Mouse (Mus musculus): ENCODE measurements around the gene Lrmp.
"Not testable (repeated sequence)": the region's sequence is repeated elsewhere in the genome, so short reads cannot be mapped to it uniquely, and the experiment has no call there.

Lrmp gene

DNA sequence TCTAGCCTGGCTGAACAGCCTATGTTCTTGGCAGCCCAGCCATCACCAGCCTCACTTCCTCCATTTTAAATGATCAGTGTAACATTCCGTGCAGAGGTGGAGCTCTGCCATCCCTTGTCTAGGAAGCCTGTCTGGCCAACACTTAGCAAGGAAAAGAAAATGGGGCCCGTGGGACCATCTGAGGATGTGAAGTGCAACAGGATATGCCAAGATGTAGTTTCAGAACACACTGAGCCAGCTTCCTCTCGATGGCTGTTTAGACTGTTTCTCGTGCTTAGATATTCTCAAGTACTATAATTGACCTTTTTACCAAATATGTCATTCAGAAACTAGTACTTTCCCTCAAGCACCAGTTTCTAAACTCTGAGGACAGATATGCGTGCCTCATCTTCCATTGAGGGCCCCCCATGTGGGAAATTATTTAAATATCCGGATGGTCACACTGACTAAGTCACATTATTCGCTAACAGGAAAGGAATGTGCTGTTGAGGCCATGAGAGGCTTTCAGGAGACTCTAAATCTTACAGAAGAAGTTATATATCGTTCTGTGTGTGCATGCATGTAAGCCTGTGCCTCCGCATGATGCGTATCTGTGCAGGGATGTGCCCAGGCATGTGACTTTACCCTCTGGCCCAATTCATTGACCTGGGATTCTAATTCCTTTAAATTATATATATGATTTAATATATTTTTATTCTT, 11.1 kb upstream of the Lrmp start:
- DNase-seq (ENCODE audit: low read depth, low spot score): peak; percentile 48

DNA sequence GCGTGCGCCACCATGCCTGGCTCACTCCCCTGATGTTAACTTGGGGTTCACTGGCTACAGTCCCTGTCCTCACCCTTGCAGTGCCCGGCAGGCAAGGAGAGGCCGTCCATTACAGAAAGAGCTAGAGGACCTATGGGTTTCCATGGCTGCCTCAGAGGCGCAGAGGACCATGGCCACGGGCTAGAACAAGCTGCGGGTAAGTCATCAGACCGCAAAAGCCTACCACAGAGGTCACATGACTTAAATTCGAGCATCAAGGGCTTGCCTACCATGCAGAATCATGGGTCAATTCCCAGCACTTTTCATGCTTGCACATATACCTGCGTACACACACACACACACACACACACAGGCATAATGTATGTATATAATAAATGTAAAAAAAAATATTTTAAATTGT, 10.0 kb upstream of the Lrmp start:
- peak; percentile 44 for DNase-seq (ENCODE audit: low read depth, low spot score)

DNA sequence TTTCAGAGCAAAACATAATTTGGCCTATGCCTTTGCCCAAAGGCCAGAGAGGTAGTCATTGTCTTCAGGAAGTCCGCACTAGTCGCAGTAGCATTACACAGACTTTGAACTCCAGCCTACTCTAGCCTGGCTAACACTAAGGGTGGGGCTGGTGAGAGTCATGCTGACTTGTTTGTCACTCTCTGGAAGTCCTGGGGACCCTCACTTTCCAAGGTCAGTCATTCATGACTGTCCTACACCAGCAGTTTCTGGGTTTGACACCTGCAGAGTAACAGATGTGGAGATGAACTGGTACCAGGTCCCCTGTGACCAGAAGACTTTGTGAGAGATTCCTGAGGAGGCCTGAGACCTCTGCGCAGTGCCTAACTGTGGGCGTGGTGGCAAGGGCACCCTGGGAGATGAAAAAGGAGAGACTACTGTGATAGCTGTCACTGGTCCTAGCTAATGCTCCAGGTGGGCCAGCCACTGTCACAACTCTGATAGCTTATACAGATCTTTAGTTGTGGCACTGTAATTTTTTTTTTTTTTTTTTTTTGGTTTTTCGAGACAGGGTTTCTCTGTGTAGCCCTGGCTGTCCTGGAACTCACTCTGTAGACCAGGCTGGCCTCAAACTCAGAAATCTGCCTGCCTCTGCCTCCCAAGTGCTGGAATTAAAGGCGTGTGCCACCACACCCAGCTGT, 9.2 kb upstream of the Lrmp start:
- no peak for DNase-seq (ENCODE audit: low read depth, low spot score)

DNA sequence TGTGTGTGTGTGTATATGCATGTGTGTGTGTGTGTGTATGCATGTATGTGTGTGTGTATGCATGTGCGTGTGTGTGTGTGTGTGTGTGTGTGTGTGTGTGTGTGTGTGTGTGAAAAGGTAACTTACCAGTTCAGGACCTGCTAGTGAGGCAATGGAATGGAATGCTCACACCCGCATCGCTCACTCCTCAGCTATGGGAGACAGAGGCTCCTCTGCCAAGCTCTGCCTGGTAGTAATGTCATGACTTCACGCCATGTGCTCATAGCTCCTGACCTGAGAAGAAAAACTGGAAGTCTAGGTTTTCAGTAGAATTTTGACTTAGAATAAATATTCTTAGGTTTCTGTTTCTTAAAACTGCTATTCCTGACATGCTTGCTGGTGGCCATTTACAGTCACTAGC, 4.7 kb upstream of the Lrmp start:
- DNase-seq (ENCODE audit: low read depth, low spot score): no peak

DNA sequence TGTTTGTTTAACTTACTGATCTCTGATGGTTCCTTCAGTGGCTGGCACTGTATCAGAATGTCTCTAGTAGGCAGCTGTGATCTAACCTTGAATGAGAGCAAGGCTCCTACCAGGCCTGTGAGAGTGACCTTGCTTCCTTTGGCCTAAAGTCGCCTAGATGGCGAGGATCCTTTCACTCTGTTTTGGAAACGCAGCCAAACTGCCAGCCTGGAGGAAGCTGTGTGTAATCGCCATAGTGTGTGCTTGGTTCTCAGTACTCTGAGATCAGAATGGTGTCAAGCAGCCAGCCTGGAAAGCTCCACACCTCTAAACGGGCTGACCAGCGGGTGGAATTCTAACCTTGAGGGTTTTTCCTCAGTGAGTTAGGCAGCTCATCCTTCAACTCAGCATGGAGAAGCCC, 2.6 kb upstream of the Lrmp start:
- no peak for DNase-seq (ENCODE audit: low read depth, low spot score)

DNA sequence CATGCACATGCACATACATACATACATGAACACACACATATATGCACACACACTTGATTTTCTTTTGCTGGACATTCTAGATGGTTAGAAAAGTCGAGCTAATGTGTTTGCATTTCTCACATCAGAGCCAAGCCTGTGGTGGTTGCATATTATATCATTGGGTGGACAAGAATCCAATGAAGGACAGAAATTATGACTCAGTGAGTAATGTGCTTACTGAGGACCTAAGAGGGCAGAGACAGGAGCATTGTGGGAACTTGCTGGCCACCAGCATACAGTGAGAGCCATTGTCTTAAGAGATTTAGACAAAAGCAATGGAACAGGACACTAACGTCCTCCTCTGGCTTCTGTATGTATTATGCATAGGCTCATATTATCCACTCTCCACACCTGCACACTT, 892 bp upstream of the Lrmp start:
- DNase-seq (ENCODE audit: low read depth, low spot score): no peak

DNA sequence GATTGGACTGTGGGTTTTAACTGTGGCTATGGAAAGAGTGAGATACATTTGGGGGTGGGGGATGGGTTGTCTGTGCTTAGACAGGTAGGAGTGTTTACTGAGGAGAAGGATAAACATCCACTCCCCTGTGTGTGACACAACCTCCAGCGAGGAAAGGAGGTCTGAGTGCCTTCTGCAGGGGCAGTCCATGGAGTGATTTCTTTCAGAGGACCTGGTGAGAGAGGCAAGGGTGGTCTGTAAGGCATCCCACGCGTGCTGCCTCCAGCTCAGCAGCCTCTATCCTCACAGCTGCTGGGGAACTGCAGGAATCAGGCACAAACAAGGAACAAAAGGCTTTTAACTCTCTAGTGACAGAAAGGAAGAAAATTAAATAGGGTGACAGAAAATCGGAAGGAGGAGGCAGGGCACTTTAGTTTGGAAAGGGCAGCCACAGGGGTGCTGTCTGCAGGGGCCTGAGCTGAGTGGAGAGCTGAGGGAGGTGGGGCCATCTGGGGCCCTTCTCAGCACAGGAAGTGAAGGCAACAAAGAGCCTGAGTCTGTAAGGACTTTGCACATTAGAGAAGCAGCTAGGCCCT, 732 bp downstream of the Lrmp start:
- DNase-seq (ENCODE audit: low read depth, low spot score): peak; percentile 50

DNA sequence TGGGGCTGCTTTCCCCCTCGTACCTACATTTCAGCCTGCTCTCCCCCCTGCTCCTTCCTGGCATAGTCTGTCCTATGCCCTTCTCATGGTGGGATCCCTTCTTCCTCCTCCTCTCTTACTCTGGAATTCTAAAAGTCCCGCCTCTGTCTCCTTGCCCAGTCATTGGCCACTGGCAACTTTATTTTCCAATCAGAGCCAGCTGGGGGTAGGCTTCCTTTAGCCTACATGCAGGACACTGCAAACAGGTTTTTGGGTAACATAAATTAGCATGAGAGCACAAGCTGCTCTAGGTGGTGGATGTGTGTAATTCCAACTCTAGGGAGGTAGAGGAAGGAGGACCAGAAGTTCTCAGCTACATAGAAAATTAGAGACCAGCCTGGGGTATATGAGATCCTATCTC, 4.6 kb downstream of the Lrmp start:
- DNase-seq (ENCODE audit: low read depth, low spot score): no peak

DNA sequence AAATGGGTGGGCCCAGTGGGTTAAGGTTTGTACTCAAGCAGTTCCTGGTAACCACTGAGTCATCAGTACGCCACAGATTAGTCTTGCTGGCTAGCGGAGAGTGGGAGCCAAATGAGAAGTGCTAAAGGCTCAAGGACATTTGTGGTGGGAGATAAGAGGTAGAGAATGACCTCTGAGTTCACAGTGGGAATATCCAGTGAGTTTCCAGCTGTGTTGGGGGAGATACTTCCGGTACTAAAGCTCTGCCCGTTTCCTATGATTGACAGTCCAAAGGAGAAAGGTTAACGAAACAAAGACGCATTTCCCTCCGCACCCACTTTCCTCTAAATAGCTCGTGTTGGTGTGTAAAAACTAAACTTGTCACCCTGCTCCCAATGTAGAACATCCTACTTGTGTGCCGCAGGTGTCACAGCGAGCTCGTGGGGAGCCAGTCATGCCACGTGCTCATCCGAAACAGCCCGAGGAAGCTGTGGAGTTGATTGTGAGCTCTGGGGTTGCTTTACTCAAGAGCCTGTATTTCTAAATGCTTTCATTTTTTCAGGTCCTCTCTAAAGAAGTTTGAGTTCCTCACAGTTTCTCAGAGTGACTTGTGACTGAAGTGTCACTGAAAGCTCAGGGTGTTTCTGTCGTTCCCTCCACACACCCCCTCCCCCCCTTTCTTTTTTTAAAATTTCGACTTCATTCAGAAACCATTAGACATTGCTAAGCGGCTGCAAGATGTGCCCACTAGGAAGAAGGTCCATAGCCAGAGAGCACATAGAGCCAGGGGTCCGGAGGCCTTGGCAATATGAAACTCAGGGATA, 5.5 kb downstream of the Lrmp start:
- peak; percentile 79 for DNase-seq (ENCODE audit: low read depth, low spot score)

DNA sequence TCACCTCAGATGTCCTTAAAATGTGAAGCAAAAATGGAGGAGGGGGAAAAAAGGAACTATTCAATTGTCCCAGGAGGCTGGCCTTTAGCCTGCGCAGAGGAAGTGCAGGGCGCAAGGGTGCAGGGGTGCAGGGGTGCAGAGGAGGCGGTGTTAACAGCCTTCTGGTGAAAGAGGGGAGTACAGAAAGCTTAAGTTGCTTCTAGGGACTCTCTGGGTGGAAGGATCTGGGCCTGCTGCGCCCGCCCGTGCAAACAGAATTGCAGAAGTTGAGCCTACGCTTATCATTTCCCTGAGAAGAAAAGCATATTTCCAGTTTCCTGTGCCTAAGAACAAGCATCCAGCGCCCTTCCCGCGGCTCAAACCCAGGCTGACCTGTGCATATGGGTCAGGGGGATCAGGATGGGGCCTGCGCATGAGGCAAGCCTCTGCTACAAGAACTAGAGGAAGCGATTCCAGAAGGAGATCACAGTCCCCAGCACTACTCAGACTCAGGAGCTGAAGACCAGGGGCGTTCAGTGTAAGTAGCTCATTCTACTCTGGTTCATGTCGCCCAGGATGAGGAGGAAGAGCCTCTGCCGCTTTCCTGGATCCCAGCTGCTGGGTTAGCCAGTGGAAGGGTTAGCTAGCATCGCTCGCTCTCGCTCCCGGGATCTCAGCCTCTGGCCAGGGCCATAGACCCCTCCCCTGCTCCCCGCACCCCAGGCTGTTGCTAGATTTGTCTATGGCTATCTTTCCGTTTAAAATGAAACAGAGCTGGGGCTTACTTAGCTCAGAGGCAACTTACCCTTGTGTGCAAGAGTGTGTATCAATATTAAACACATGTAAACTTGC, 6.4 kb downstream of the Lrmp start:
- DNase-seq (ENCODE audit: low read depth, low spot score): peak; percentile 74

DNA sequence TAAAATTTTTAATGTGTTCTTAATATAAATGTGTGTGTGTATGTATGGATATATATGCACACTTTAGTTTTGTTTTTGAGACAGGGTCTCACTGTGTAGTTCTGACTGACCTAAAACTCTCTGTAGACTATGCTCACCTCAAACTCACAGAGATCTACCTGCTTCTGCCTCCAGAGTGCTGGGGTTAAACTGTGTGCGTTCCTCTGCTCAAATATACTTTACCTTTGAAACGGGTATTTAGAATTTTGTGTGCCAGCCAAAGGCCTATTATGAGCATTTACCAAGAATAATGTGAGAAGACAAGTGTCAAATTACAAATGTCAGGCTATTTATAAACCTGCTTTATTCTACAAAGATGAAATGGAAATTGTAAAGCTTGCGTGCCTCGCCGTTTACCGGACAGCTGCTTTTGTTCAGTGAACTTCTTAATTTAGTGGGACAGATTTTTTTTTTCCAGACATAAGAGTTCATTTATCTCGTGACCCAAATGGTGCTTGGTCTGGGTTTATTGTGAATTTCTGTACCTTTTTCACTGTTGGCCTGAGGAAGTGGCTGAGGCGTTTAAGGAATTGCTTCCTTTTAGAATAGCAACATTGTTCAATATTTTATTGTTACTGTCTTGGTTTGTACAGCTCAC, 7.1 kb downstream of the Lrmp start:
- peak; percentile 37 for DNase-seq (ENCODE audit: low read depth, low spot score)

DNA sequence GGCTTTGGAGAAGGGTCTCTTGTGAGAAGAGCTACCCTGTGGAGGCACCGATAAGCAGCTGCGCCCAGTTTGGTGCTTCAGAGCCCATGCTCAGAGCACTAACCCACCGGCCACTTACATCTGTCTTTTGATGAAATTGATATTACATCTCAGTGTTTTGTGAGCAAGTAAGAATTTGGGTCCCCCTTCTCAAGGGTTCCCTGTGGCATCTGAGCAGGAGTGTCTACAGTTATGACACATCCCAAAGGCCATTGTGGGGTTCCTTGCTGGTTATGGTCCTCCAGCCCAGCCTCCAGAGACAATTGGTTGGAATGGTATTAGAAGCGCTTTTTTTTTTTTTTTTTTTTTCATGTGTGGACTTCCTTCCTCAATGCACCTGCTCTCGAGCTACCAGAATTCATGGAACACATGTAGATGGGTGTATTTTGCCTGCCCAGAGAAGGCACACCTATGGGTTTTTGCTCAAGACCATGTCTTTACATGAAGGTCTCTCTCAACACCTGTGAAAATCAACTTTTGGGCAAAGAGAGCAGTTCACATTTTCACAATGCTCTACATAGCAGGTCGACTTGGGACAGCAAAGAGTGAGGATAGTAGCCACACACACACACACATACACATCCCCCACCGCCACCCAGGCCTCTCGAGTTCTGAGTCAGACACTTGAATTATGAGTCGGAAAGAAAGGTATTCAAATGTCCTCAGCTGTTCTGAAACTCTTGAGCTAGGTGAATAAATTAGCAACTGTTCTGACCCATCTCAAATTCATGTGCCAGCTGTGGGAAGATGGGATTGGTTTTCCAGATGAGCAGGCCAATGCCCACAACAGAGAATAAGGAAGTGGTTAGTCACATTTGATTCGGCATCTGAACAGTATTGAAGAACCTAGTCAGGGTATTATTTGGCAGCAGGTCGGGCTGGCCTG, 7.9 kb downstream of the Lrmp start:
- peak; percentile 64 for DNase-seq (ENCODE audit: low read depth, low spot score)

DNA sequence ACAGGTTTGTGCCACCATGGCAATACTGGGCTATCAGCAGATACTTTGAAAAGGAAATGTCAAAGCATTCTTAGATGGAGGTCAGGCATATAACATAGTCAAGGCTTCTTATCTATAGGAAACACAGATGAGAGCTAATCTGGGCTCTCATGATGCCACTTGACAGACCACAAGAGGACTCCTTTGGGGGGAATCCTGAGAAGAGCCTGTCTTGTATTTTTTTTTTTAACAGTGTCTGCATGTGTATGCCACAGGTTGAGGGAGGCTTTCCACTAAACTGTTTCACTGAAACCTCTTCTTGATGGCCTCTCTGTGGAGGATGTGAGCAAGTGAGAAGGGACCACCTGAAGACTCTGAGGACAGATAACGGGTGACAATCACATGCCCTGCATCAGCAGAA, 9.2 kb downstream of the Lrmp start:
- DNase-seq (ENCODE audit: low read depth, low spot score): no peak

DNA sequence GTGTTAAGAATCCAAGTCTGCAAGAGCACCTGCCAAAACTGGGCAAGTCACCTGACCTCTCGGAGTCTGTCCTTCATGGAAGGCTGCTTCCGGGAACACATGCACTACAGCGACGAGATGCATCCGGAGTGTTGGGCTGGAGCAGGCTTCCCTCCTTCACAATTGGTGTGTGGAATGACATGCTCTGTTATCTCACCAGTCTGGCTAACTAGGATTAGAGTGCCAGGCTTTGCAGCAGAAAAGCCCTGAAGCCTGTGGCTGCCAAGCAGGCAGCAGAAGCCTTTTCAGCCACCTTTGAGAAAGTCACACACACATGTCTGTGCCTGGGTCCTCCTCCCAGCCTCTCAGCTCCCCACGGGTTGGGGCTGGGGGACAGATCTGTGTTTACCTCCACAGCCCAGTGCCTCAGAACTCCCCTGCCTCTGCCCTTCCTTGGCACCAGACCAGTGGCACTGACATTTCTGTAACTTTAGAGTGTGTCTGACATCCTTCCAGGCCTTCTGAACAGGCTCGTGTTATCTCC, 10.2 kb downstream of the Lrmp start:
- DNase-seq (ENCODE audit: low read depth, low spot score): peak; percentile 23

DNA sequence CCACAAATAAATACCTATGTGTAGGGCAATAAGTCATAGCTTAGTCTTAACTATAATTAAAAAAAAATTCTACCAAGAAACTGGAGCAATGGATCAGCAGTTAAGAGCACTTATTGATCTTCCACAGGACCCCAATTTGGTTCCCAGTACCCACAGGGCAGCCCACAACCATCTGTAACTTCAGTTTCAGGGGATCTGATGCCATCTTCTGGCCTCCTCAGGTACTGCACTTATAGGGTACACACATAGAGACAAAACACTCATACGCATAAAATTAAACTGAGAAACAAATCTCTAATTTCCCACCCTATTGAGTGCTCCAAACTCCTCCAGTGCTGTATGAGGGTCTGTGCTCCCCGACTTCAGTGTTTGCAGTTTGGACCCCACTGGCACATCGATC, 12.2 kb downstream of the Lrmp start:
- peak; percentile 54 for DNase-seq (ENCODE audit: low read depth, low spot score)

DNA sequence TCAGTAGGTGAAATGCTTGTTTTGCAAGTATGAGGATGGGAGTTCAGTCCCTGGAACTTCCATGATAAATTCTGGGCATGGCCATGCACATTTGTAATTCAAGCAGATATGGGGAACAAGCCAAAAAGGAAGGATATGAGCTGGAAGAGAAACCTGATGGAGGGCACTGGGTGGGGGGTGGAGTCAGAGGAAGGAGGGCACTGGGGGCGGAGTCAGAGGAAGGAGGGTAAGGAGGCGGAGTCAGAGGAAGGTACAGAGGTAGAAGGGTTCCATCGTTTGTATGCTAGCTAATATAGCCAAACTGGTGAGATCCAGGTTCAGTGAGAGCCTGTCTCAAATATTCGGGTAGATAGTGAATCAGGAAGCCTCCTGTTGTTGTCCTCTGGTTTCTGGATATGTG, 14.1 kb downstream of the Lrmp start:
- DNase-seq (ENCODE audit: low read depth, low spot score): no peak

DNA sequence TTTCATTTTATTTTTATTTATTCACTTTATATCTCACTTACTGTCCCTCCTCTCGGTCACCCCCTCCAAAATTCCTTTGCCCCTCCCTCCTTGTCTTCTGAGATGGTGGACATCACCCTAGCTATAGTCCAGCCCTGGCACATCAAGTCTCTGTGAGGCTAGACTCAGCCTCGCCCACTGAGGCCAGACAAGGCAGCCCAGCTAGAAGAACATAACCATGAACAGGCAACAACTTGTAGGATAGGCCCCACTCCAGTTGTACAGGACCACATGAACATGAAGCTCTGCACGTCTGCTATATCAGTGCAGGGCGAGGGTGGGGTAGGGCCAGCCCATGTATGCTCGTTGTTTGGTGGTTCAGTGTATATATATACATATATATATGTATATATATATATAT, 16.5 kb downstream of the Lrmp start:
- no peak for DNase-seq (ENCODE audit: low read depth, low spot score)

DNA sequence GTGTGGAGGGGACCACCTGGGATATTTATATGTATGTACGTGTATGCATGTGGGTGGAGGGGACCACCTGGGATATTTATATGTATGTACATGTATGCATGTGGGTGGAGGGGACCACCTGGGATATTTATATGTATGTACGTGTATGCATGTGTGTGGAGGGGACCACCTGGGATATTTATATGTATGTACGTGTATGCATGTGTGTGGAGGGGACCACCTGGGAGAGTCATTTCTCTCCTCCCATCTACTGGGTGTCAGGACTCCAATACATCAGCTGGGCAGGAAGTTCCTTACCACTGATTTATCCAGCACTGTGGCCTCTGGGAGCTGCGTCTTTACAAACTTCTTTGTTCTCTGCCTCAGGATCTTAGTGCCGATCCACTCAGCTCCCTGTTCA, 17.5 kb downstream of the Lrmp start:
- not testable (repeated sequence) for DNase-seq (ENCODE audit: low read depth, low spot score)

DNA sequence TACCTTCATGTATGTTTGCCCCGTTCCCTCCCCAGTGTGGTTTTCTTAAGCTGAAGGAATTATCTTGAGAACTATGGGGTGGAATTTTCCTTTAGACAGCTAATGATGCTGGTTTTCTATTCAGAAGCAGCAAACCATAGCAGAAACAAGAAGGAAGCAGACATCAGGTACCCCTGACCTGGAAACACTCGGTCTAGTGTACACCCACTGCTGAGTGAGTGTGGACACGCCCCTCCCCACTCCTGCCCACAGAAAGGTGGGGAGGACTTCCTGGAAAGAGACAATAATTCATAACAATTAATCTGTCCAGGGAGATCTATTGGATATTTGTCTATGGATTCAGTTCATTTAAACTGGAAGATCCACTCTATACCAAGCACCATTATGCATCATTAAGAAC, 19.8 kb downstream of the Lrmp start:
- DNase-seq (ENCODE audit: low read depth, low spot score): peak; percentile 38

DNA sequence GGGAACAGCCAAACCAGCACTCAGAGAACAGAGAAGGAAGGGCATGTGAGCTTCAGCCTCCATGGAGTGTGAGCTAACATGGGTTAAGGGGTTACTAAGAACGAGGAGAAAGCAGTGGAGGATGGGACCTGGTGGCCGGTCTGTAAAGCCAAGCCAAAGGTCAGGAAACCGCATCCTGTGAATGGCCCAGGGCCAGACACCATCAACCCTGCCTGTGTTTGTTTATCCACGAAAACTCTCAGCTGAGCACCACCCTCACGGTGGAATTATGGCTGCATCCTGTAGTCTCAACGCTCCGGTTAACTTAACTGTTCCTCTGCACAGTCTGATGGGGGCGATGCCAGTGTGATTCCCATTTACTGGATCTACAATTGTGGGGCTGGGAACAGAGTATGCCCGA, 20.4 kb downstream of the Lrmp start:
- DNase-seq (ENCODE audit: low read depth, low spot score): no peak

Data from CD4-positive, CD25-positive, alpha-beta regulatory T cell, adult 2 months (primary cell).